Mouse (Mus musculus): ENCODE results near the gene Pxylp1. TPM values are rescaled to one million over a fixed set of nuclear protein-coding genes. Genes with fewer than 3 reads are reported as not detected.
A peak's percentile ranks its signal among the peaks of the same experiment; 100 is the strongest.

The Pxylp1 gene
- polyA plus RNA-seq, 1 experiment from 2014 or later, result 22.2 TPM

DNA sequence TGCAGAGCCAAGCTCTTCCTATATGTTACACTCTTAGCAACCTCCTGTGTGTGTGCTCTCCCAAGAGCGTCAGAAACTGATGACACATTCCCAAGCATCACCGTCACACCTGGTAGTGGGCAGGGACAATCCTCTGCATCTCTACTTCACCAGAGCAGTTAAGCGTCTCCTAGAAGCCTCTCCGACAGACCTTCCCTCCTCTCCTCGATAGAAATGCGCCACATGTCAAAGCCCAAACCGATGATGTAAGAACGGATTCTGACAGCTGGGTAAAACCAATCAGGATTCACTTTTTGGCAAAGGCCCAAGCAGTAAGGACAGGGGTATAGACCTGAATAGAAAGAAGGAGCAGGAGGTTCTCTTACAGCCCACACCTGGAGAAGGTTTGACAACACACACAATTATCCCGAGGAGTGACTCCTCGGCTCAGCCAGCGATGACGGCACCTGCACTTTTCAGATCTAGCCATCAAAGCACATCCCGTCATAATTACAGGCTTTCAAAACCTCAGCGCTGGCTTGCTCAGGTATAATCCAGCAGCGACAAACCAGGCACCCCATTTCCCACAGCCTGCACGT lies 26.9 kb downstream of the Pxylp1 start:
- ATAC-seq (ENCODE audit: low FRiP score, low TSS enrichment), result no peak
- H3K4me3 ChIP-seq (ENCODE audit: low read length), result no peak overlapping the region
- H3K27me3 ChIP-seq (ENCODE audit: insufficient read depth, low read length), result no peaks in the 10 kb centered on the region
- H3K9ac ChIP-seq (replicated peaks; ENCODE audit: low read length), result no peak overlapping the region
- 78% methylated on average over 16 of the region's 16 CpGs for WGBS
- 0 out of 2 replicates have a peak, but pooled peaks cover 2% of the 10 kb centered on the region for H3K9me3 ChIP-seq (ENCODE audit: low read length)
- H3K27ac ChIP-seq (ENCODE audit: low read length), result no peak overlapping the region
- no peak overlapping the region for H3K4me2 ChIP-seq (replicated peaks; ENCODE audit: low read depth, low read length)
- no peaks in the 10 kb centered on the region for H3K36me3 ChIP-seq (ENCODE audit: insufficient read depth, low read length)
- H3K4me1 ChIP-seq (ENCODE audit: insufficient read depth, low read length), result peaks cover 15% of the 10 kb centered on the region

GRCm38 (mm10) chr9:96863539-96863938 lies 28.9 kb downstream of the Pxylp1 start:
- no peak for ATAC-seq (ENCODE audit: low FRiP score, low TSS enrichment)
- Histone ChIP-seq H3K4me3 (ENCODE audit: low read length) (no peak overlapping the region), H3K9ac (replicated peaks; ENCODE audit: low read length) (no peak overlapping the region), H3K27ac (ENCODE audit: low read length) (peak overlapping the region; percentile 43; the same call in 1 of the 2 replicates), H3K4me2 (replicated peaks; ENCODE audit: low read depth, low read length) (no peak overlapping the region), H3K36me3 (ENCODE audit: insufficient read depth, low read length) (no peaks in the 10 kb centered on the region), H3K27me3 (ENCODE audit: insufficient read depth, low read length) (no peaks in the 10 kb centered on the region), H3K4me1 (ENCODE audit: insufficient read depth, low read length) (peaks cover 15% of the 10 kb centered on the region), H3K9me3 (ENCODE audit: low read length) (no peaks in the 10 kb centered on the region)
- 57% methylated on average over 3 of the region's 3 CpGs for WGBS

DNA sequence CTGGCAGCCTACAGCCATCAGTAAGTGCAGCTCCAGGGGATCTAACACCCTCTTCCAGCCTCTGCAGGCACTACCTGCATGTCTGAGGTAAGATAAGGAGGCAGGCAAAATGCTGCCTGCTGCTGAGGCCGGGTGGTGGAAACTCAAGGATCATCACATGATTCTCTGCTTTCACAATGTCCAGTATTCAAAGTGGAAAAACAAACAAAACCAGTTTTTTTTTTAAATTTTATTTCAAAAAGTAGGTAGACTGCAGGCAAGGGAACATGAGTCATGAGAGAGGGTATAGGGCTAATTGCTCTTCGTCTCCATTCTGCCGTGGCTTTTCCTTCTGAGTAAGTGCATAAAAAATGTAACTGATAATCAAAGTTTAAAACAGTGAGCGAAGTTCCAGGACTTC lies 29.6 kb downstream of the Pxylp1 start:
- peak overlapping the region; percentile 43; the same call in 1 of the 2 replicates for H3K27ac ChIP-seq (ENCODE audit: low read length)
- no peak for ATAC-seq (ENCODE audit: low FRiP score, low TSS enrichment)
- WGBS, result 64% methylated on average over 4 of the region's 4 CpGs

DNA sequence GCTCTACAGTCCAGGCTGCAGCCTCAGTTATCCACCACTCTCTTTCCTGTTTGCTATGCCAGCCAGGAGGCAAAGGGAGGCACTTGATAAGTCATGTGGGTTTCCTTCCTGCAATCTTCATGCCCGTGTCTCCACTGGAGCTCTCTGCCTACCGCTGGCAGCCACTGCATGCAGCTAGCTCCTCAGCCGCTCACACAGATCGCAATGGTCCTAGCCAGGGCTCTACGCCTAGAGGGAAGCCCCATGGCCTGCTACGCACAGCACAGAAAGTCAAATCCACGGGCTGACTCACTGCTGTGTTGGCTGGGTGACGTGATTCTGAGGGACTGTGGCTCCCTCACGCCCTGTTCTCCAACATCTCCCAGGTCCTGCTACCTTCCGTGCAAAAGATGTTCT lies 31.4 kb downstream of the Pxylp1 start:
- Histone ChIP-seq H3K4me1 (ENCODE audit: insufficient read depth, low read length) (peaks cover 3% of the 10 kb centered on the region; the same call in 1 of the 2 replicates), H3K9ac (replicated peaks; ENCODE audit: low read length) (no peak overlapping the region), H3K36me3 (ENCODE audit: insufficient read depth, low read length) (no peaks in the 10 kb centered on the region), H3K9me3 (ENCODE audit: low read length) (no peaks in the 10 kb centered on the region), H3K27me3 (ENCODE audit: insufficient read depth, low read length) (no peaks in the 10 kb centered on the region), H3K4me2 (replicated peaks; ENCODE audit: low read depth, low read length) (no peak overlapping the region), H3K4me3 (ENCODE audit: low read length) (no peak overlapping the region), H3K27ac (ENCODE audit: low read length) (no peak overlapping the region)
- 91% methylated on average over 10 of the region's 10 CpGs for WGBS
- no peak for ATAC-seq (ENCODE audit: low FRiP score, low TSS enrichment)

More for the DNA sequence above, 29.6 kb downstream of the Pxylp1 start:
- H3K27me3 ChIP-seq (ENCODE audit: insufficient read depth, low read length), result no peaks in the 10 kb centered on the region
- peaks cover 15% of the 10 kb centered on the region for H3K4me1 ChIP-seq (ENCODE audit: insufficient read depth, low read length)
- no peaks in the 10 kb centered on the region for H3K9me3 ChIP-seq (ENCODE audit: low read length)
- no peak overlapping the region for H3K9ac ChIP-seq (replicated peaks; ENCODE audit: low read length)
- no peak overlapping the region for H3K4me3 ChIP-seq (ENCODE audit: low read length)
- no peaks in the 10 kb centered on the region for H3K36me3 ChIP-seq (ENCODE audit: insufficient read depth, low read length)
- H3K4me2 ChIP-seq (replicated peaks; ENCODE audit: low read depth, low read length), result no peak overlapping the region

DNA sequence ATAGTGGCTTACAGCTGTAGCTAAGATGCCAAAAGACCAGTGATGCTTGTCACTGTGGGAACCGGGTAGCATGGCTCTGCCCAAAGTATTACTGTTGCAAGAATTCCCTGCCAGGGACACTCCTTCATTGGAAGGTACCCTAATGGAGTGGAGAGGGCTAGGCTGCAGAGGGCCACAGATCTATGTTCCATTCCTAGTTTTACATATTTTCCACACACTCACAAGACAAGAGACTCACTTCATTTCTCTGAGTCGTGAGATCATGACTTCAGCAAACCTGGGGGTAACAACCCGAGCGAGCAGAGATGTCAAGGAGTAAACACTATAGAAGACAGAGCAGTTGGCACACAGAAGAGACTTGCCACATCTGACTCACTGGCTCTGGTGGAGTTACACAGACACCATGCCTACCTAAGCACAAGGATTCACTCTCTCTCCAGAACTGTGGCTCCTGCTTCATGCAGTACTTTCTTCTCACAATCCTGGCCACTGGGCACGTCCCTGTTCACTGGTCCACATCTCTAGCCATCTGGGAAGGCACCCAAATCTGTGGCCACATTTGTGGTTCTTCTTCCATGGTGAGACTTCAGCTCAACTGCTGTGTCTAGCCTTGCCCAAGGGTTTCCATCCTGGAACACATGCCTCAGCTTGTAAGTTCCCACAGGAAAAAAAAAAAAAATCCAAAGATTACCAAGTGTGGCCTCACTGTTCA lies 31.9 kb downstream of the Pxylp1 start:
- Histone ChIP-seq H3K36me3 (ENCODE audit: insufficient read depth, low read length) (no peaks in the 10 kb centered on the region), H3K9me3 (ENCODE audit: low read length) (no peaks in the 10 kb centered on the region), H3K27me3 (ENCODE audit: insufficient read depth, low read length) (no peaks in the 10 kb centered on the region), H3K4me1 (ENCODE audit: insufficient read depth, low read length) (no peaks in the 10 kb centered on the region), H3K4me3 (ENCODE audit: low read length) (no peak overlapping the region), H3K9ac (replicated peaks; ENCODE audit: low read length) (no peak overlapping the region), H3K27ac (ENCODE audit: low read length) (no peak overlapping the region), H3K4me2 (replicated peaks; ENCODE audit: low read depth, low read length) (no peak overlapping the region)
- no peak for ATAC-seq (ENCODE audit: low FRiP score, low TSS enrichment)
- WGBS, result 85% methylated on average over 5 of the region's 5 CpGs

- H3K9ac ChIP-seq (replicated peaks; ENCODE audit: low read length), result no peak overlapping the region
Measured at GRCm38 (mm10) chr9:96859027-96859426, 33.4 kb downstream of the Pxylp1 start.

GRCm38 (mm10) chr9:96857838-96858237 lies 34.6 kb downstream of the Pxylp1 start:
- H3K4me1 ChIP-seq (ENCODE audit: insufficient read depth, low read length), result no peaks in the 10 kb centered on the region
- H3K27ac ChIP-seq (ENCODE audit: low read length), result no peak overlapping the region
- H3K9me3 ChIP-seq (ENCODE audit: low read length), result no peaks in the 10 kb centered on the region
- WGBS, result 80% methylated on average over 4 of the region's 4 CpGs
- H3K27me3 ChIP-seq (ENCODE audit: insufficient read depth, low read length), result no peaks in the 10 kb centered on the region
- H3K9ac ChIP-seq (replicated peaks; ENCODE audit: low read length), result no peak overlapping the region
- no peaks in the 10 kb centered on the region for H3K36me3 ChIP-seq (ENCODE audit: insufficient read depth, low read length)
- no peak for ATAC-seq (ENCODE audit: low FRiP score, low TSS enrichment)
- no peak overlapping the region for H3K4me2 ChIP-seq (replicated peaks; ENCODE audit: low read depth, low read length)
- no peak overlapping the region for H3K4me3 ChIP-seq (ENCODE audit: low read length)

More at GRCm38 (mm10) chr9:96859027-96859426, 33.4 kb downstream of the Pxylp1 start:
- Histone ChIP-seq H3K36me3 (ENCODE audit: insufficient read depth, low read length) (no peaks in the 10 kb centered on the region), H3K4me1 (ENCODE audit: insufficient read depth, low read length) (no peaks in the 10 kb centered on the region), H3K9me3 (ENCODE audit: low read length) (no peaks in the 10 kb centered on the region), H3K4me2 (replicated peaks; ENCODE audit: low read depth, low read length) (no peak overlapping the region), H3K27me3 (ENCODE audit: insufficient read depth, low read length) (no peaks in the 10 kb centered on the region), H3K4me3 (ENCODE audit: low read length) (no peak overlapping the region), H3K27ac (ENCODE audit: low read length) (no peak overlapping the region)
- no peak for ATAC-seq (ENCODE audit: low FRiP score, low TSS enrichment)
- WGBS, result 57% methylated on average over 2 of the region's 2 CpGs

- no peak for ATAC-seq (ENCODE audit: low FRiP score, low TSS enrichment)
- no peak overlapping the region for H3K4me3 ChIP-seq (ENCODE audit: low read length)
- H3K27ac ChIP-seq (ENCODE audit: low read length), result no peak overlapping the region
- no peak overlapping the region for H3K9ac ChIP-seq (replicated peaks; ENCODE audit: low read length)
- H3K4me1 ChIP-seq (ENCODE audit: insufficient read depth, low read length), result no peaks in the 10 kb centered on the region
- no peaks in the 10 kb centered on the region for H3K27me3 ChIP-seq (ENCODE audit: insufficient read depth, low read length)
- no peak overlapping the region for H3K4me2 ChIP-seq (replicated peaks; ENCODE audit: low read depth, low read length)
- H3K9me3 ChIP-seq (ENCODE audit: low read length), result no peaks in the 10 kb centered on the region
- no peaks in the 10 kb centered on the region for H3K36me3 ChIP-seq (ENCODE audit: insufficient read depth, low read length)
- WGBS, result 70% methylated on average over 16 of the region's 16 CpGs
Measured at GRCm38 (mm10) chr9:96853300-96854186, 38.9 kb downstream of the Pxylp1 start.

DNA sequence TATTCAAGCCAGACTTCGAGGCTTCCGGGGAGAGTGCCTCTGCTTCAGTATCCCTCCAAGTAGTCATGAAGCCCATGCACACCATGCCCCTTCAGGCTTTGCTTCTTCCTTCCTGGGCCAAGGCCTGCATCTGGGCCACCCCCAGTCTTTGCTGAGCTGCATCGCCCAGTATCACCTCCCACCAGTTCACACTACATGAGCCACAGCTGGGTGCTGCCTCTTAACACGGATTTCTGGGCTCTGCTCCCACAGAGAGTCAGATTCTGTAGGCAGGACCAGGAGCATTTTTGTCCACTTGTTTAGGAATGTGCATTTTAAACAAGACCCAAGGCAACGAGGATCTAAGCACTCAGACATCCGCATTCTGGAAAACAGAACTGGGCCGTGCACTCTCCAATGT lies 40.8 kb downstream of the Pxylp1 start:
- Histone ChIP-seq H3K9me3 (ENCODE audit: low read length) (no peaks in the 10 kb centered on the region), H3K4me1 (ENCODE audit: insufficient read depth, low read length) (no peaks in the 10 kb centered on the region), H3K36me3 (ENCODE audit: insufficient read depth, low read length) (no peaks in the 10 kb centered on the region), H3K9ac (replicated peaks; ENCODE audit: low read length) (no peak overlapping the region), H3K4me3 (ENCODE audit: low read length) (no peak overlapping the region), H3K27me3 (ENCODE audit: insufficient read depth, low read length) (no peaks in the 10 kb centered on the region), H3K4me2 (replicated peaks; ENCODE audit: low read depth, low read length) (no peak overlapping the region), H3K27ac (ENCODE audit: low read length) (no peak overlapping the region)
- ATAC-seq (ENCODE audit: low FRiP score, low TSS enrichment), result no peak
- WGBS, result 77% methylated on average over 7 of the region's 7 CpGs
